Mouse (Mus musculus) midbrain, embryonic 14.5 days (tissue): ENCODE measurements at regions not wholly inside any gene's neighbourhood (a gene's known extent, or its start where the extent isn't known, plus 50 kb on each side); places are given as distances from the start of the nearest gene placed in this dataset.
"Not testable (repeated sequence)": the region's sequence is repeated elsewhere in the genome, so short reads cannot be mapped to it uniquely, and the experiment has no call there.

Experiments
- ATAC-seq: fragments of 200-750 bp; cut with Nextera tagmentation; 2 replicates; pipeline ENCODE4 v1.8.0; 2017; ENCODE audit warnings: moderate number of reproducible peaks, moderate library complexity; ENCODE audit not compliant: low FRiP score, low TSS enrichment
- DNase-seq: peaks from one replicate; pipeline ENCODE4 v3.0.0-alpha.2; 2015
- H3K27ac ChIP-seq: fragments of 300-500 bp; sonication (generic); replicated peaks from 2 replicates; pipeline ENCODE4 v1.5.1; 2014; ENCODE audit warnings: mild to moderate bottlenecking, low read depth, low read length, moderate library complexity
- H3K27me3 ChIP-seq: fragments of 300-500 bp; sonication (generic); 2 replicates; pipeline ENCODE4 v1.6.1; 2014; ENCODE audit warnings: low read length, control low read depth, mixed read lengths; ENCODE audit not compliant: control insufficient read depth, insufficient read depth
- H3K36me3 ChIP-seq: fragments of 300-500 bp; sonication (generic); 2 replicates; pipeline ENCODE4 v1.6.1; 2014; ENCODE audit warnings: low read length, control low read depth; ENCODE audit not compliant: control insufficient read depth, insufficient read depth
- H3K4me1 ChIP-seq: fragments of 300-500 bp; sonication (generic); 2 replicates; pipeline ENCODE4 v1.6.1; 2014; ENCODE audit warnings: mild to moderate bottlenecking, antibody characterized with exemption, low read length, control low read depth; ENCODE audit not compliant: control insufficient read depth, insufficient read depth
- H3K4me2 ChIP-seq: fragments of 300-500 bp; sonication (generic); 2 replicates; pipeline ENCODE4 v1.6.1; 2014; ENCODE audit warnings: mild to moderate bottlenecking, low read length, moderate library complexity
- H3K4me3 ChIP-seq: fragments of 300-500 bp; sonication (generic); replicated peaks from 2 replicates; pipeline ENCODE4 v1.5.1; 2014; ENCODE audit warnings: low read depth, low read length
- H3K9ac ChIP-seq: fragments of 300-500 bp; sonication (generic); replicated peaks from 2 replicates; pipeline ENCODE4 v1.6.1; 2014; ENCODE audit warnings: mild to moderate bottlenecking, low read length, moderate library complexity
- H3K9me3 ChIP-seq: fragments of 300-500 bp; sonication (generic); 2 replicates; pipeline ENCODE4 v1.6.1; 2016; ENCODE audit warnings: low read length, control low read depth, mixed read lengths; ENCODE audit not compliant: control insufficient read depth
- WGBS: fragments of 180-500 bp; shearing (Covaris S2); extraction: QIAGEN DNeasy Blood & Tissue Kit; methylation state at CpG from one replicate; pipeline ENCODE4 v1.1.7; 2014; 5-methylcytosine and 5-hydroxymethylcytosine counted together

- Histone ChIP-seq H3K4me2 (no peak overlapping the region), H3K27ac (no peak overlapping the region), H3K4me3 (no peak overlapping the region), H3K4me1 (no peaks in the 10 kb centered on the region), H3K27me3 (no peaks in the 10 kb centered on the region), H3K36me3 (no peaks in the 10 kb centered on the region), H3K9ac (no peak overlapping the region), H3K9me3 (no peaks in the 10 kb centered on the region)
- 0 out of 2 replicates have a peak, but pooled peaks have one; percentile 11 for ATAC-seq
- no peak for DNase-seq
- WGBS, result 84% methylated on average over 8 of the region's 8 CpGs
Measured at GRCm38 (mm10) chr15:3772228-3772789, 189.0 kb upstream of the Ghr start.

- no peak for DNase-seq
- H3K9me3 ChIP-seq, result no peaks in the 10 kb centered on the region
- H3K27ac ChIP-seq, result no peak overlapping the region
- no peaks in the 10 kb centered on the region for H3K36me3 ChIP-seq
- H3K9ac ChIP-seq, result no peak overlapping the region
- no peak for ATAC-seq
- no peaks in the 10 kb centered on the region for H3K4me1 ChIP-seq
- WGBS, result 88% methylated on average over 4 of the region's 4 CpGs
- no peaks in the 10 kb centered on the region for H3K27me3 ChIP-seq
- no peak overlapping the region for H3K4me2 ChIP-seq
- H3K4me3 ChIP-seq, result no peak overlapping the region
Measured at GRCm38 (mm10) chr15:3770312-3770711, 187.0 kb upstream of the Ghr start.

- Histone ChIP-seq H3K4me1 (no peaks in the 10 kb centered on the region), H3K27ac (no peak overlapping the region), H3K9me3 (no peaks in the 10 kb centered on the region), H3K4me2 (no peak overlapping the region), H3K27me3 (no peaks in the 10 kb centered on the region), H3K9ac (no peak overlapping the region), H3K36me3 (no peaks in the 10 kb centered on the region), H3K4me3 (no peak overlapping the region)
- 86% methylated on average over 3 of the region's 3 CpGs for WGBS
- DNase-seq (no peak), ATAC-seq (no peak)
Measured at GRCm38 (mm10) chr15:3764726-3765125, 181.4 kb upstream of the Ghr start.

- Histone ChIP-seq H3K9me3 (no peaks in the 10 kb centered on the region), H3K4me2 (no peak overlapping the region), H3K4me1 (no peaks in the 10 kb centered on the region), H3K9ac (no peak overlapping the region), H3K27me3 (no peaks in the 10 kb centered on the region), H3K4me3 (no peak overlapping the region), H3K27ac (no peak overlapping the region), H3K36me3 (no peaks in the 10 kb centered on the region)
- WGBS, result 22% methylated on average over 3 of the region's 3 CpGs
- DNase-seq (no peak), ATAC-seq (no peak)
Measured at GRCm38 (mm10) chr15:3760396-3760795, 177.1 kb upstream of the Ghr start.

- WGBS, result 75% methylated on average over 2 of the region's 2 CpGs
- DNase-seq (peak; percentile 49), ATAC-seq (peak; percentile 37; the same call in 1 of the 2 replicates)
- no peak overlapping the region for H3K4me2 ChIP-seq
- no peaks in the 10 kb centered on the region for H3K9me3 ChIP-seq
- no peaks in the 10 kb centered on the region for H3K4me1 ChIP-seq
- H3K4me3 ChIP-seq, result no peak overlapping the region
- no peaks in the 10 kb centered on the region for H3K36me3 ChIP-seq
- no peak overlapping the region for H3K27ac ChIP-seq
- no peak overlapping the region for H3K9ac ChIP-seq
- H3K27me3 ChIP-seq, result no peaks in the 10 kb centered on the region
Measured at GRCm38 (mm10) chr15:3755636-3756035, 172.3 kb upstream of the Ghr start.

- not testable (repeated sequence) for H3K4me1 ChIP-seq, H3K27me3 ChIP-seq, H3K27ac ChIP-seq, H3K9ac ChIP-seq, ATAC-seq, H3K4me2 ChIP-seq, H3K36me3 ChIP-seq, DNase-seq, H3K4me3 ChIP-seq, H3K9me3 ChIP-seq
- 70% methylated on average over 9 of the region's 9 CpGs for WGBS
Measured at GRCm38 (mm10) chr15:3748072-3748471, 164.8 kb upstream of the Ghr start.

GRCm38 (mm10) chr15:3743168-3743814, 160.0 kb upstream of the Ghr start:
- H3K4me2 ChIP-seq, result no peak overlapping the region
- no peak for DNase-seq
- H3K4me3 ChIP-seq, result no peak overlapping the region
- H3K27ac ChIP-seq, result no peak overlapping the region
- H3K9me3 ChIP-seq, result no peaks in the 10 kb centered on the region
- 90% methylated on average over 5 of the region's 5 CpGs for WGBS
- ATAC-seq, result no peak
- no peak overlapping the region for H3K9ac ChIP-seq
- H3K27me3 ChIP-seq, result no peaks in the 10 kb centered on the region
- no peaks in the 10 kb centered on the region for H3K4me1 ChIP-seq
- H3K36me3 ChIP-seq, result no peaks in the 10 kb centered on the region

GRCm38 (mm10) chr15:3742191-3742590, 158.9 kb upstream of the Ghr start:
- H3K4me1 ChIP-seq, result no peaks in the 10 kb centered on the region
- no peaks in the 10 kb centered on the region for H3K27me3 ChIP-seq
- H3K9me3 ChIP-seq, result no peaks in the 10 kb centered on the region
- H3K27ac ChIP-seq, result no peak overlapping the region
- ATAC-seq (no peak), DNase-seq (no peak)
- H3K36me3 ChIP-seq, result no peaks in the 10 kb centered on the region
- H3K9ac ChIP-seq, result no peak overlapping the region
- 89% methylated on average over 7 of the region's 7 CpGs for WGBS
- H3K4me2 ChIP-seq, result no peak overlapping the region
- no peak overlapping the region for H3K4me3 ChIP-seq

- Histone ChIP-seq H3K27ac (no peak overlapping the region), H3K4me1 (no peaks in the 10 kb centered on the region), H3K9ac (no peak overlapping the region), H3K4me2 (no peak overlapping the region), H3K9me3 (no peaks in the 10 kb centered on the region), H3K27me3 (no peaks in the 10 kb centered on the region), H3K4me3 (no peak overlapping the region), H3K36me3 (no peaks in the 10 kb centered on the region)
- no peak for ATAC-seq
- 87% methylated on average over 3 of the region's 3 CpGs for WGBS
- DNase-seq, result no peak
Measured at GRCm38 (mm10) chr15:3725214-3725613, 141.9 kb upstream of the Ghr start.
